Mouse (Mus musculus): ENCODE data around the gene Utrn.

DNA sequence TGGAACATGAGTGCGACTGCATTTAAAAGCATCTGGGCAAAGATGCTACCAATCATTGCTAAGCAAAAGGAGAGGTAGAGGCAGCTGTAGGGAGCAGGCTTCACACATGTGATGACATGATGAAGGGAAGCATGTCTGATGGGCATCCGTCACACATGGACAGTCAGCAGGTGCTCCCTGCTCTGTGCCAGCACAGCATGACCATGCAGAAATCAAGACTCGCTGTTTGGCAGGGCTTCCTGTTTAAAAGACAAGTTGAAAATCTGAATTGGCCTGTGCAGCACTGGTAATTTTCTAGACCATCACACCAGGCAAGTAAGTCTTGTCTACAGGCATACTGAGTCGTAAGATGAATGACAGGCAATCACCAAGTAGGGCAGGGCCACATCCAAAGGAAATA lies 112.5 kb downstream of the Utrn start:
- TF ChIP-seq CTCF (IDR thresholded peaks at IDR 0.05; ENCODE audit: low read depth, low read length) (no peak), GATA2 (IDR thresholded peaks at IDR 0.05; ENCODE audit: borderline replicate concordance, low read depth, low read length) (no peak), GATA1 (IDR thresholded peaks at IDR 0.05; ENCODE audit: borderline replicate concordance, low read length) (no peak)
